Mouse (Mus musculus): ENCODE data around the gene Tgfbr3.

The Tgfbr3 gene

GRCm38 (mm10) chr5:107068146-107068545 lies 221.3 kb downstream of the Tgfbr3 start:
- DNase-seq: no peak

DNA sequence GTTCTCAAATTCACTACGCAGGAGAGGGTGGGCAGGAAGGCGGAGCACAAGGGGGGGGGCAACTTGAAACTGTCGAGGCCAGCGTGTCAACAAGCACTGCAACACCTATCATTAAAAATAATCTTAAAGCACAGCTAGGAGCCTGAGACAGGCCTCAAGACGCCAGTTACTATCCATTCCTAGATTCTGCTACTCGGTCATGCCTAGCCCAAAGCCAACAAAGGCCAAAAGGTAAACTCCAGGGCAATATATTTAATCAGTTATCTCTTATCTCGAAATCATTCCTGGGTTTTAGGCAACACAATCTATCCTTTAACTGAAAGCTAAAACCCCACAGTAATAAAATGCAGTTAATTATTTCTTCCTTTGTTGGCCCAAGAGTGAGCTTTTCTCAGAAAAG lies 221.9 kb downstream of the Tgfbr3 start:
- DNase-seq: no peak

DNA sequence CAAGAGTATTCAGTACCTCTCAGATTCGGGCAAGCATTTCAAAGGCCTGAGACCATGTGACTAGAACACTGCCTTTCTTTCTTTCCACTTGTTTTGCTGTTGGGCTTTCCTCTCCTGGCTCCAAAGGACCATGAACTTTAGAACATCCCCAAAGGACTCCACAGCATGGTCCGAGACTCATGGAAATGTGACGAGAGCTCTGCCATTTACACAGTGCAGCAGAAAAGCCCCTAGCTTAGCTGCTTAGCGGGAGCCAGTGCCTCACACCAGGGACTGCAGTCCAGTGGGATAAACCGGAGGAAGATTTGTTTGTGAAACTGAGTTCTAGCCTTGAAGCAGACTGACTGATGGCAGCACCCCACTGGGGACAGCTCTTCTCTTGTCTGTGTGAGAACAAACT lies 224.5 kb downstream of the Tgfbr3 start:
- no peak for DNase-seq

GRCm38 (mm10) chr5:107062229-107062852 lies 227.1 kb downstream of the Tgfbr3 start:
- DNase-seq: no peak

- no peak for DNase-seq
These were observed 229.9 kb downstream of the Tgfbr3 start for GRCm38 (mm10) chr5:107059514-107059913.

- DNase-seq: no peak
These were observed 230.8 kb downstream of the Tgfbr3 start for GRCm38 (mm10) chr5:107058642-107059041.
